Mouse (Mus musculus) cerebellum, postnatal 4 days (tissue): ENCODE measurements around the gene Cacna1e.

Experiments
- DNase-seq, 2 experiments: peaks; one replicate each; pipeline ENCODE4 v3.0.0; 2022; ENCODE audit warnings: low spot score in 2 of 2, mixed read lengths in 1 of 2

Gene Cacna1e

GRCm38 (mm10) chr1:154839272-154839671 is 45.0 kb downstream of the Cacna1e start:
- DNase-seq, result no peak

GRCm38 (mm10) chr1:154836473-154836872 is 47.8 kb downstream of the Cacna1e start:
- DNase-seq, result no peak

- no peak for DNase-seq
Measured at GRCm38 (mm10) chr1:154832168-154832539, 52.1 kb downstream of the Cacna1e start.

GRCm38 (mm10) chr1:154831269-154832167 is 52.8 kb downstream of the Cacna1e start:
- no peak for DNase-seq

- no peak for DNase-seq
Measured at GRCm38 (mm10) chr1:154830051-154830450, 54.2 kb downstream of the Cacna1e start.

- DNase-seq, result no peak
Measured at GRCm38 (mm10) chr1:154823098-154823497, 61.2 kb downstream of the Cacna1e start.

- DNase-seq, result no peak
Measured at GRCm38 (mm10) chr1:154820422-154820821, 63.9 kb downstream of the Cacna1e start.

GRCm38 (mm10) chr1:154819960-154820359 is 64.3 kb downstream of the Cacna1e start:
- DNase-seq, result no peak

GRCm38 (mm10) chr1:154818742-154819141 is 65.6 kb downstream of the Cacna1e start:
- no peak for DNase-seq

GRCm38 (mm10) chr1:154816836-154817235 is 67.5 kb downstream of the Cacna1e start:
- DNase-seq, result no peak

GRCm38 (mm10) chr1:154816267-154816666 is 68.0 kb downstream of the Cacna1e start:
- no peak for DNase-seq

GRCm38 (mm10) chr1:154805742-154806141 is 78.6 kb downstream of the Cacna1e start:
- DNase-seq, result peak in 1 of 2 experiments; percentile 26

GRCm38 (mm10) chr1:154805038-154805437 is 79.3 kb downstream of the Cacna1e start:
- DNase-seq, result no peak

GRCm38 (mm10) chr1:154802301-154802904 is 81.9 kb downstream of the Cacna1e start:
- DNase-seq, result no peak

GRCm38 (mm10) chr1:154799257-154799656 is 85.0 kb downstream of the Cacna1e start:
- DNase-seq, result no peak

GRCm38 (mm10) chr1:154798771-154799170 is 85.5 kb downstream of the Cacna1e start:
- no peak for DNase-seq

- DNase-seq, result peak in 1 of 2 experiments; percentile 66
Measured at GRCm38 (mm10) chr1:154796685-154797084, 87.6 kb downstream of the Cacna1e start.

- DNase-seq, result no peak
Measured at GRCm38 (mm10) chr1:154794518-154794951, 89.8 kb downstream of the Cacna1e start.

GRCm38 (mm10) chr1:154791544-154792174 is 92.6 kb downstream of the Cacna1e start:
- peak in 1 of 2 experiments; percentile 39 for DNase-seq

GRCm38 (mm10) chr1:154788491-154788890 is 95.8 kb downstream of the Cacna1e start:
- DNase-seq, result no peak

- peak; percentile 88 to 92 for DNase-seq
Measured at GRCm38 (mm10) chr1:154788069-154788468, 96.2 kb downstream of the Cacna1e start.

- DNase-seq, result no peak
Measured at GRCm38 (mm10) chr1:154787418-154787817, 96.9 kb downstream of the Cacna1e start.
